19 mouse cellular contexts compared by ENCODE assay signal in the genomic region with DNA sequence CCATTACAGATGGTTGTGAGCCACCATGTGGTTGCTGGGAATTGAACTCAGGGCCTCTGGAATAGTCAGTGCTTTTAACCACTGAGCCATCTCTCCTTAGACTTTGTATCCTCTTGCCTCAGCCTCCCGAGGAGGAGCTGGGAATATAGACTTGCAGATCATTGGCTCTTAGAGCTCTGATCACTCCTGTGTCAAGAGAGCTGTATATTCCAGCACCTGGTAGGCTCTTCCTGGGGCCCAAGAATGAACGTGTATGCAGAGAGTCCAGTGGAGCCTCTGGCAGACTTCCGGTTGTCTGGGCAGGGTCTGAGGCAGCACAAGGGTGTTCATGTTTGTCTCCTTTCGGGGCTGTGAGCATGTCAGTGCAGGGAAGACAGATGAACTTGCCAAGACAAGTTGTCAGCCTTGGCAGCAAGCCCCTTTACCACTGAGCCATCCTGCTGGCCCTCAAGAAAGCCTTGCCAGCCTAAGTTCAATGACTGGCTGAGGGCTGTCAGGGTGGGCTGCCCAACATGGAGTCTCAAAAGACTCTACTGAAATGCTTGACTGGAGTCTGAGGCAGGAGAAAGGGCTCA. TPM values are rescaled to one million over a fixed set of nuclear protein-coding genes. Genes with fewer than 3 reads are reported as not detected.
A peak's percentile ranks its signal among the peaks of the same experiment; 100 is the strongest.
DNase-seq lines count a peak whose midpoint lies in the region; ATAC-seq and TF ChIP-seq lines count a peak whose summit lies in the region.
"Had no signal": no experiment of that assay in that cellular context is flagged by ENCODE, and none has a peak within 500 bp of the region (broad histone marks: within the 10 kb centered on the region; RNA-seq: fewer than 3 reads in every experiment).

No protein-coding gene starts in this region.

- peak overlapping the region; percentile 88 for H3K9ac ChIP-seq in heart, embryonic 13.5 days
- no peak overlapping the region for H3K9ac ChIP-seq in heart, postnatal 0 days (replicated peaks; ENCODE audit: low read depth, low read length)
- H3K9ac ChIP-seq: forebrain, embryonic 15.5 days; hindbrain, embryonic 15.5 days; limb, embryonic 12.5 days; liver, embryonic 13.5 days; lung, embryonic 15.5 days; midbrain, embryonic 13.5 days had no signal

- no peak for TF ChIP-seq EP300 in heart, postnatal 0 days (IDR thresholded peaks at IDR 0.05; ENCODE audit: low read depth)

- peak; percentile 75 for DNase-seq in gastrocnemius, adult 2 months
- DNase-seq in gastrocnemius, postnatal 14 days, result no peak
- DNase-seq in heart, postnatal 25 days (ENCODE audit: low spot score), result no peak
- DNase-seq in ES-CJ7 (ENCODE audit: low read depth, low spot score), result peak; percentile 56
- no peak for DNase-seq in heart, postnatal 0 days (ENCODE audit: low spot score)
- no peak for DNase-seq in adrenal gland, postnatal 36 days
- DNase-seq: kidney, adult 11 months; kidney, postnatal 10 days; liver, embryonic 13.5 days; thymus, postnatal 25 days had no signal

- ATAC-seq in heart, embryonic 13.5 days (ENCODE audit: extremely low read depth, insufficient number of reproducible peaks, low FRiP score, low TSS enrichment), result no peak
- ATAC-seq in heart, postnatal 0 days (ENCODE audit: insufficient read depth, low read depth), result no peak
- ATAC-seq: forebrain, embryonic 15.5 days; midbrain, embryonic 13.5 days had no signal

- H3K27ac ChIP-seq in gastrocnemius, adult 2 months, result peak overlapping the region; percentile 97
- peak overlapping the region; percentile 99 for H3K27ac ChIP-seq in heart, embryonic 13.5 days (replicated peaks)
- peak overlapping the region; percentile 94 for H3K27ac ChIP-seq in heart, postnatal 0 days (ENCODE audit: low read depth)
- H3K27ac ChIP-seq: forebrain, embryonic 15.5 days; hindbrain, embryonic 15.5 days; limb, embryonic 12.5 days; liver, embryonic 13.5 days; lung, embryonic 15.5 days; midbrain, embryonic 13.5 days had no signal

- peak overlapping the region; percentile 74; the same call in 1 of the 2 replicates for H3K4me2 ChIP-seq in heart, embryonic 13.5 days
- peak overlapping the region; percentile 63; the same call in 1 of the 2 replicates for H3K4me2 ChIP-seq in heart, postnatal 0 days (ENCODE audit: low read depth, low read length)
- H3K4me2 ChIP-seq: forebrain, embryonic 15.5 days; hindbrain, embryonic 15.5 days; liver, embryonic 13.5 days; lung, embryonic 15.5 days; midbrain, embryonic 13.5 days had no signal

- no peaks in the 10 kb centered on the region for H3K27me3 ChIP-seq in heart, embryonic 13.5 days (replicated peaks)
- H3K27me3 ChIP-seq in heart, postnatal 0 days (ENCODE audit: control insufficient read depth, insufficient read depth, low read length), result no peaks in the 10 kb centered on the region
- H3K27me3 ChIP-seq: forebrain, embryonic 15.5 days; hindbrain, embryonic 15.5 days; limb, embryonic 12.5 days; lung, embryonic 15.5 days; midbrain, embryonic 13.5 days had no signal

- TF ChIP-seq CTCF in gastrocnemius, adult 2 months (IDR thresholded peaks at IDR 0.05), result no peak
- no peak for TF ChIP-seq CTCF in heart, postnatal 0 days (IDR thresholded peaks at IDR 0.05; ENCODE audit: low read depth)

- H3K9me3 ChIP-seq in heart, embryonic 13.5 days, result peaks cover 4% of the 10 kb centered on the region; the same call in 1 of the 2 replicates
- H3K9me3 ChIP-seq in heart, postnatal 0 days (replicated peaks; ENCODE audit: control insufficient read depth, low read length), result no peaks in the 10 kb centered on the region
- H3K9me3 ChIP-seq: forebrain, embryonic 15.5 days; G1E; hindbrain, embryonic 15.5 days; limb, embryonic 12.5 days; lung, embryonic 15.5 days had no signal

- H3K4me3 ChIP-seq in gastrocnemius, adult 2 months, result peak overlapping the region; percentile 88
- no peak overlapping the region for H3K4me3 ChIP-seq in heart, embryonic 13.5 days
- no peak overlapping the region for H3K4me3 ChIP-seq in heart, postnatal 0 days (ENCODE audit: low read depth, low read length)
- H3K4me3 ChIP-seq: erythroblast, embryonic 14.5 days; forebrain, embryonic 15.5 days; hindbrain, embryonic 15.5 days; limb, embryonic 12.5 days; liver, embryonic 13.5 days; lung, embryonic 15.5 days; midbrain, embryonic 13.5 days had no signal

- intact Hi-C loops in gastrocnemius, adult 2 months (cut with DNase I), result loop anchor here (2.0 kb wide), 1 partner anchor 43 kb away; no protein-coding TSS in a partner anchor
- intact Hi-C loops in gastrocnemius, postnatal 14 days (cut with DNase I; ENCODE audit: low total_unique reads), result no loop called here
- intact Hi-C loops in heart, postnatal 25 days (cut with DNase I), result loop anchor here (2.0 kb wide), 1 partner anchor 13 kb away; no protein-coding TSS in a partner anchor

- peaks cover 24% of the 10 kb centered on the region for H3K36me3 ChIP-seq in heart, embryonic 13.5 days
- H3K36me3 ChIP-seq in heart, postnatal 0 days (replicated peaks; ENCODE audit: control insufficient read depth, insufficient read depth, low read length), result peaks cover 8% of the 10 kb centered on the region; the same call in 1 of the 2 replicates
- H3K36me3 ChIP-seq: forebrain, embryonic 15.5 days; G1E; hindbrain, embryonic 15.5 days; limb, embryonic 12.5 days; liver, embryonic 13.5 days; lung, embryonic 15.5 days; midbrain, embryonic 13.5 days had no signal

- peaks cover 34% of the 10 kb centered on the region for H3K4me1 ChIP-seq in heart, embryonic 13.5 days
- H3K4me1 ChIP-seq in heart, postnatal 0 days (ENCODE audit: control insufficient read depth, insufficient read depth), result peaks cover 21% of the 10 kb centered on the region
- H3K4me1 ChIP-seq: forebrain, embryonic 15.5 days; hindbrain, embryonic 15.5 days; liver, embryonic 13.5 days; lung, embryonic 15.5 days; midbrain, embryonic 13.5 days had no signal

- WGBS in heart, embryonic 13.5 days, result 64% methylated on average over 4 of the region's 4 CpGs
- 59% methylated on average over 4 of the region's 4 CpGs for WGBS in heart, postnatal 0 days

RNA-seq across cellular contexts. Expression of gene Trim63, which starts 0.8 kb away (rescaled TPM):
- 100 to 1,000 TPM; 250 to 325 TPM for total RNA-seq in gastrocnemius, adult 2 months (2021)
- total RNA-seq in gastrocnemius, postnatal 14 days (2021), result 100 to 1,000 TPM; 103 to 224 TPM
- polyA plus RNA-seq in heart, embryonic 13.5 days (2015; fragmentation: Nextera tagmentation; extraction: Ambion mirVana), result 108 and 136 TPM in 2 replicates
- total RNA-seq in heart, postnatal 25 days (2021), result 100 to 1,000 TPM; 215 to 229 TPM
- 168 and 170 TPM in 2 replicates for total RNA-seq in heart, postnatal 0 days (2014; rRNA removed; ENCODE audit: low replicate concordance)
- 248 and 281 TPM in 2 replicates for polyA plus RNA-seq in heart, postnatal 0 days (2015; fragmentation: Nextera tagmentation; extraction: Ambion mirVana)
- not detected for total RNA-seq in adrenal gland, postnatal 36 days (2021)
- total RNA-seq: G1E; layer of hippocampus, adult 8-10 months had no signal
- polyA plus RNA-seq: erythroblast, embryonic 14.5 days; G1E had no signal

RNA-seq across cellular contexts. Expression of gene Pdik1l, which starts 26.5 kb away (rescaled TPM):
- 1 to 10 TPM; 3.2 TPM for total RNA-seq in gastrocnemius, adult 2 months (2021)
- 1 to 10 TPM; 4.8 to 5.3 TPM for total RNA-seq in gastrocnemius, postnatal 14 days (2021)
- polyA plus RNA-seq in heart, embryonic 13.5 days (2015; fragmentation: Nextera tagmentation; extraction: Ambion mirVana), result 13.4 and 13.5 TPM in 2 replicates
- 1 to 10 TPM; 5.8 to 8.4 TPM for total RNA-seq in heart, postnatal 25 days (2021)
- total RNA-seq in heart, postnatal 0 days (2014; rRNA removed; ENCODE audit: low replicate concordance), result 6.6 and 31.0 TPM in 2 replicates
- 7.7 and 9.4 TPM in 2 replicates for polyA plus RNA-seq in heart, postnatal 0 days (2015; fragmentation: Nextera tagmentation; extraction: Ambion mirVana)
- 10 to 100 TPM; 18.2 to 19.0 TPM for total RNA-seq in adrenal gland, postnatal 36 days (2021)

RNA-seq across cellular contexts. Expression of gene Slc30a2, which starts 28.8 kb away (rescaled TPM):
- total RNA-seq in gastrocnemius, adult 2 months (2021), result 10 to 100 TPM in 1 of 2 experiments, 1 to 10 TPM in 1; 4.4 to 25.8 TPM
- 1 to 10 TPM in 1 of 2 experiments, under 1 TPM in 1; 0.47 to 6.3 TPM for total RNA-seq in gastrocnemius, postnatal 14 days (2021)
- polyA plus RNA-seq in heart, embryonic 13.5 days (2015; fragmentation: Nextera tagmentation; extraction: Ambion mirVana), result 0.11 and 0.19 TPM in 2 replicates
- under 1 TPM; 0.31 to 0.36 TPM for total RNA-seq in heart, postnatal 25 days (2021)
- 0.38 TPM in 1 of 2 replicates, not detected in the other for total RNA-seq in heart, postnatal 0 days (2014; rRNA removed; ENCODE audit: low replicate concordance)
- 0.16 and 0.33 TPM in 2 replicates for polyA plus RNA-seq in heart, postnatal 0 days (2015; fragmentation: Nextera tagmentation; extraction: Ambion mirVana)
- total RNA-seq in adrenal gland, postnatal 36 days (2021), result 10 to 100 TPM; 21.6 to 41.1 TPM
- polyA plus RNA-seq: erythroblast, embryonic 14.5 days; liver, embryonic 13.5 days had no signal

Comparison
In these comparisons a context has a peak if more than half of its experiments do, and no peak if none do; other contexts are left out.
1. DNase-seq: peak in gastrocnemius, adult 2 months (single experiment) and ES-CJ7 (single experiment); none in gastrocnemius, postnatal 14 days (single experiment), heart, postnatal 25 days (single experiment), heart, postnatal 0 days (single experiment) and adrenal gland, postnatal 36 days (0 of 2).
2. RNA of gene Trim63, which starts 0.8 kb away (total RNA-seq): 250 to 325 TPM in gastrocnemius, adult 2 months, 215 to 229 TPM in heart, postnatal 25 days, 103 to 224 TPM in gastrocnemius, postnatal 14 days and 168 to 170 TPM in heart, postnatal 0 days; not detected in adrenal gland, postnatal 36 days; every median in the first group is over 100 times any median in the second.
3. Peak in every context shown above with its lines, with median percentiles within 50 percentile points of each other: H3K27ac ChIP-seq.